Mouse (Mus musculus) intestine, embryonic 14.5 days (tissue): ENCODE results near the gene D5Ertd579e. TPM values are rescaled to one million over a fixed set of nuclear protein-coding genes. Genes with fewer than 3 reads are reported as not detected.

Experiments used
- ATAC-seq: fragments of 200-750 bp; cut with Nextera tagmentation; replicated peaks from 2 replicates; pipeline ENCODE4 v1.8.0; 2017; ENCODE audit warnings: low read depth, moderate number of reproducible peaks, moderate TSS enrichment, moderate library complexity; ENCODE audit not compliant: low FRiP score, low TSS enrichment
- DNase-seq: peaks from one replicate; pipeline ENCODE4 v3.0.0-alpha.2; 2018; ENCODE audit warnings: low spot score
- H3K27ac ChIP-seq: fragments of 300-500 bp; sonication (generic); 2 replicates; pipeline ENCODE4 v1.5.1; 2014; ENCODE audit warnings: low read depth, mild to moderate bottlenecking, control low read depth
- H3K27me3 ChIP-seq: fragments of 300-500 bp; sonication (generic); replicated peaks from 2 replicates; pipeline ENCODE4 v1.6.1; 2014; ENCODE audit warnings: low read length, control low read depth; ENCODE audit not compliant: control insufficient read depth, insufficient read depth
- H3K36me3 ChIP-seq: fragments of 300-500 bp; sonication (generic); 2 replicates; pipeline ENCODE4 v1.6.1; 2014; ENCODE audit warnings: low read length, control low read depth; ENCODE audit not compliant: control insufficient read depth, insufficient read depth
- H3K4me1 ChIP-seq: fragments of 300-500 bp; sonication (generic); replicated peaks from 2 replicates; pipeline ENCODE4 v1.6.1; 2014; ENCODE audit warnings: low read length, control low read depth, mixed read lengths; ENCODE audit not compliant: control insufficient read depth, insufficient read depth
- H3K4me2 ChIP-seq: fragments of 300-500 bp; sonication (generic); 2 replicates; pipeline ENCODE4 v1.6.1; 2014; ENCODE audit warnings: low read length
- H3K4me3 ChIP-seq: fragments of 300-500 bp; sonication (generic); 2 replicates; pipeline ENCODE4 v1.5.1; 2014; ENCODE audit warnings: low read depth, low read length, control low read depth, mixed read lengths
- H3K9ac ChIP-seq: fragments of 300-500 bp; sonication (generic); 2 replicates; pipeline ENCODE4 v1.6.1; 2014; ENCODE audit warnings: mild to moderate bottlenecking, low read length
- H3K9me3 ChIP-seq: fragments of 300-500 bp; sonication (generic); 2 replicates; pipeline ENCODE4 v1.6.1; 2016; ENCODE audit warnings: low read length, control low read depth; ENCODE audit not compliant: control insufficient read depth
- WGBS: fragments of 180-500 bp; shearing (Covaris S2); extraction: QIAGEN DNeasy Blood & Tissue Kit; methylation state at CpG from one replicate; pipeline ENCODE4 v1.1.7; 2014; 5-methylcytosine and 5-hydroxymethylcytosine counted together
- polyA plus RNA-seq: library from polyadenylated mRNA; unstranded; fragments of >200 nt; fragmentation: Nextera tagmentation; extraction: Ambion mirVana; gene quantifications from 2 replicates; pipeline ENCODE4 v1.2.1, GENCODE M21; 2014

D5Ertd579e gene
- polyA plus RNA-seq, 1 experiment from 2014 or later = 25.8 TPM

DNA sequence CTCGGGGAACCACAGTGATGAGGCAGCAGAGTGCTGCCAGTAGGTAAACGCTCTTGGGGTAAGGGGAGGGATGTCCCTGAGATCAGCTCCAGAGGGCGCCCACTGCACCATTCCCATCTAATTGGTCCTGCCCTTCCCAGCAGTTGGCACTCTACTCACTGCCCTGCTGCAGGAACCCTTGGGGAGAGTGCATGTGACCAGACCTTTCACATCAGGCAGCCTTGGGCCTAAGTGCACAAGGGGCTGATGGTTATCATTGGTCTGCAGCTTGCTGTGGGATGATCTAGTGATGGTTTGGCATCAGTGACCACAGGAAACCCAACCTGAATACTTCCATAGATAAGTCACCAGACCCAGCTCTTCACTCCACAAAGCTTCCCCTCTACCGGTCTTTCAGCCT is 98.2 kb downstream of the D5Ertd579e start:
- Histone ChIP-seq H3K36me3 (peaks cover 37% of the 10 kb centered on the region), H3K4me3 (no peak overlapping the region), H3K27ac (no peak overlapping the region), H3K4me2 (no peak overlapping the region), H3K27me3 (no peaks in the 10 kb centered on the region), H3K4me1 (no peaks in the 10 kb centered on the region), H3K9ac (no peak overlapping the region), H3K9me3 (no peaks in the 10 kb centered on the region)
- DNase-seq (no peak), ATAC-seq (no peak)
- WGBS = 34% methylated on average over 4 of the region's 4 CpGs

DNA sequence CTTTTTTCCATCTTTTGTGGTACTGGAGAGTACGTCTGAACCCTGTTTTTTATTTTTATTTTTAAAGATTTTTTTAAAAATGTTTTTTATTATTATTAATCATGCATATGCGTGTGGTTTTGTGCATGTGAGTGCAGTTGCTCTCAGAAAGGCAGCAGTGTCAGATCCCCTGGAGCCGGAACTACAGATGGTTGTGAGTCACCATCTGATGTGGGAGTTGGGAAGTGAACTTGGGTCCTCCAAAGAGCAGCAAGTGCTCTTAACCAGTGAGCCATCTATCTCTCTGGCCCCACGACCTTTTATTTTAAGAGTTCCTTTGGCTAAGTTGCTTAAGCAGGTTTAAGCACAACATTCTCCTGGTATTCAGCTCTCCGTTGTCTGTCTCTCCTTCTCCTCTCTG is 99.6 kb downstream of the D5Ertd579e start:
- 75% methylated on average over 5 of the region's 5 CpGs for WGBS
- H3K36me3 ChIP-seq = peaks cover 23% of the 10 kb centered on the region

DNA sequence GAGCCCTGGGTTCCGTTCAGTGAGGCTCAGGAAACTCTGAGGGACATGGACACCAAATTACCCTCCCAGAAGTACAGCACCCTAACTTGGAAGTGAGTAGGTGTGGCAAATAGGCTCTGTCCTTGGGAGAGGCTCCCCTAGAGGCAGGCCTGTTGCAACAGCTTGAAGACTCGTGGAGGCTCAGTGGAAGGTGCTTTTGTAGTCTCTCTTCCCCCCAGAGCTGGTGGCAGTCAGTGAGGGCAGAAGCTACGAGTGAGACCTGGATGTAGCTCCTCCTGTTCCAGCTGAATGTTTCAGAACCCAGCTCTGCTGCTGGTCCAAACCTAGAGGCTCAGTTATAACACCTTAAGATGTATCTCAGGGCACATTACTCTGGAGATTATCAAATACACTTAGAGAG is 100.7 kb downstream of the D5Ertd579e start:
- ATAC-seq (no peak), DNase-seq (no peak)
- WGBS = 21% methylated on average over 3 of the region's 3 CpGs
- Histone ChIP-seq H3K4me2 (no peak overlapping the region), H3K9ac (no peak overlapping the region), H3K4me1 (no peaks in the 10 kb centered on the region), H3K9me3 (no peaks in the 10 kb centered on the region), H3K4me3 (no peak overlapping the region), H3K27ac (no peak overlapping the region), H3K36me3 (peaks cover 12% of the 10 kb centered on the region), H3K27me3 (no peaks in the 10 kb centered on the region)

More for the DNA sequence above, 99.6 kb downstream of the D5Ertd579e start:
- ATAC-seq (no peak), DNase-seq (no peak)
- Histone ChIP-seq H3K9ac (no peak overlapping the region), H3K4me3 (no peak overlapping the region), H3K4me1 (no peaks in the 10 kb centered on the region), H3K27me3 (no peaks in the 10 kb centered on the region), H3K9me3 (no peaks in the 10 kb centered on the region), H3K27ac (no peak overlapping the region), H3K4me2 (no peak overlapping the region)

DNA sequence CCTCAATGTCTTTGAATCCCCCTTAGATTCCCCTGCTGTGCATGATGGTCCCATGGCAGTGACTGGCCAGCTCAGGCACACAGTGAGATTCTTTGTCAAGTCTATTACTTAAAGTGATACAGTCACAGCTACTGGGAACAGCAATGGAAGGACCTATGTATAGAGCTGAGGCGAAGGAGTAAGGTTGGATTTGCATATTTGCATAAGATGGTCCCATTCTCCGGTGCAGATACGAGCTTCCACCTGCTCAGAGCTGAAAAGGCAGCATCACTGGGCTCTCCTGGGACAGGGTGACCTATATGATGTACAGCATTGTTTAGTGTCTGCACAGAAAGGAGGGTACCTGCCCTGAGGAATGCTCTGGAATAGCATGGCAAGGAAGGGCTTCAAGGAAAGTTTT is 101.5 kb downstream of the D5Ertd579e start:
- H3K36me3 ChIP-seq = peaks cover 4% of the 10 kb centered on the region
- no peaks in the 10 kb centered on the region for H3K9me3 ChIP-seq
- no peak overlapping the region for H3K27ac ChIP-seq
- no peaks in the 10 kb centered on the region for H3K4me1 ChIP-seq
- DNase-seq (no peak), ATAC-seq (no peak)
- WGBS = 78% methylated on average over 3 of the region's 3 CpGs
- H3K4me2 ChIP-seq = no peak overlapping the region
- H3K27me3 ChIP-seq = no peaks in the 10 kb centered on the region
- no peak overlapping the region for H3K9ac ChIP-seq
- H3K4me3 ChIP-seq = no peak overlapping the region

DNA sequence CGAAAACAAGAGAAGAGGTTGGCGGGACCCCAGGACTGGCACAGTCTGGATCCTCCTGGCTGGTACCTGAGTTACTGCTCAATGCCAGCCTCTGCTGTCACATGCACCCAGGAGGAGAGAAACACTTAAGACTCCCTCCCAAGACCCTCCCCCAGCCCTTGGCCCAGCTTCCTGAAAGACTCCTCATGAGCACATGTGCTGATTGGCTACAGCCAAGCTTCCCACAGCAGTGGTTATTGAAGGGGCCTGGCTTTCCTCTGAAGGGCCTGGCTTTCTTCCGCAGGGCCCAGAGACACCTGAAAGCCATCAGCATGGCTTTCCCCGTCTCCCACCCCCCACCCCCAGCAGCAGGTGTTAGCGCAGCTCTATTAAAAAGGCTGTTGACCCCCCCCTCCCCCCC is 102.6 kb downstream of the D5Ertd579e start, which contains the start of gene Tbc1d14:
Gene Tbc1d14, minus strand, starts transcription at position 101 of the 400 bp plus-strand sequence.
- Histone ChIP-seq H3K4me1 (0 out of 2 replicates have a peak, but pooled peaks cover under 1% of the 10 kb centered on the region), H3K4me3 (no peak within 1 kb of the TSS), H3K27me3 (no peaks in the 10 kb centered on the region), H3K9me3 (no peaks in the 10 kb centered on the region), H3K36me3 (no peaks in the 10 kb centered on the region), H3K4me2 (no peak within 1 kb of the TSS), H3K9ac (no peak within 1 kb of the TSS), H3K27ac (no peak within 1 kb of the TSS)
- no peak for ATAC-seq
- 50% methylated on average over 5 of the region's 5 CpGs for WGBS
- DNase-seq = no peak

DNA sequence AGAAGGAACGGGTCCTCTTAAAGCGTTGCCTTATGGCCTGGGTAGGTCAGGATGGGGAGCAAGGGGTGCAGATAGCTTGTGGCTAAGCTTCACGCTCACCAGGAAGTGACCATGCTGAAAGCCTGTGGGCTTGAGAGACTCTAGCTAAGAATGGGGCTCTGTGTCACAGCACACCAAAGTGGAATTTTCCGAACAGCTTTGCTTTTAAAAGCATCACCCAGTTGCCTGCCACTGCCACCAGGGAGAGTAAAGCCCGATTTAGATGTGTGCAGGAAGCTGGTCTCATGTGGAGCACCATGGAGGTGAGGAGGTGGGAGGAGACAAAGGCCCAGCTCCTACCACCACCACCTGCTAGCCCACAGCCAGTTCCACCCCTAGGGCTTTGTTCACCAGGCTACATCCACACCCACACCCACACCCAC is 105.3 kb downstream of the D5Ertd579e start:
- no peak overlapping the region for H3K9ac ChIP-seq
- H3K36me3 ChIP-seq = no peaks in the 10 kb centered on the region
- H3K4me1 ChIP-seq = 0 out of 2 replicates have a peak, but pooled peaks cover 5% of the 10 kb centered on the region
- no peak overlapping the region for H3K4me3 ChIP-seq
- DNase-seq (no peak), ATAC-seq (0 out of 2 replicates have a peak, but pooled peaks have one; percentile 17)
- no peak overlapping the region for H3K4me2 ChIP-seq
- H3K27me3 ChIP-seq = no peaks in the 10 kb centered on the region
- H3K9me3 ChIP-seq = no peaks in the 10 kb centered on the region
- H3K27ac ChIP-seq = no peak overlapping the region
- WGBS = 67% methylated on average over 5 of the region's 5 CpGs

DNA sequence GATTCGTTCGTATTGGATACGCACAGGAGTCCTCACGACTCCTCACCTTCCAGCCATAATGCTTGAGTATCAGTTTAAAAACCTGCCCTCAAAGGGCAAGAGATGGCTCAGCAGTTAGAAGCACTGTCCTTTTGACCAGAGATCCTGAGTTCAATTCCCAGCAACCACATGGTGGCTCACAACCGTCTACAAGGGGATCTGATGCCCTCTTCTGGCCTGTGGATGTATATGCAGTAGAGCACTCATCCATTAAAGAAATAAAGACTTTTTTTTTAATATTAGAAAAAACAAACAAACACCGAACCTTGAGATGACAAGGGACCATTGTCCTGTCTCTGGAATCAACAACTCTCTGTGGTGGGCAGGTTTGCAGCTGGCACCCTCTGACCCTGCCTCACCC is 111.5 kb downstream of the D5Ertd579e start:
- no peak overlapping the region for H3K9ac ChIP-seq
- H3K4me3 ChIP-seq = no peak overlapping the region
- no peak overlapping the region for H3K4me2 ChIP-seq
- H3K4me1 ChIP-seq = peaks cover 18% of the 10 kb centered on the region
- ATAC-seq (no peak), DNase-seq (no peak)
- whole genome bisulfite sequencing = 63% methylated on average over 6 of the region's 6 CpGs
- H3K27ac ChIP-seq = no peak overlapping the region
- H3K9me3 ChIP-seq = no peaks in the 10 kb centered on the region
- H3K27me3 ChIP-seq = no peaks in the 10 kb centered on the region
- H3K36me3 ChIP-seq = no peaks in the 10 kb centered on the region

DNA sequence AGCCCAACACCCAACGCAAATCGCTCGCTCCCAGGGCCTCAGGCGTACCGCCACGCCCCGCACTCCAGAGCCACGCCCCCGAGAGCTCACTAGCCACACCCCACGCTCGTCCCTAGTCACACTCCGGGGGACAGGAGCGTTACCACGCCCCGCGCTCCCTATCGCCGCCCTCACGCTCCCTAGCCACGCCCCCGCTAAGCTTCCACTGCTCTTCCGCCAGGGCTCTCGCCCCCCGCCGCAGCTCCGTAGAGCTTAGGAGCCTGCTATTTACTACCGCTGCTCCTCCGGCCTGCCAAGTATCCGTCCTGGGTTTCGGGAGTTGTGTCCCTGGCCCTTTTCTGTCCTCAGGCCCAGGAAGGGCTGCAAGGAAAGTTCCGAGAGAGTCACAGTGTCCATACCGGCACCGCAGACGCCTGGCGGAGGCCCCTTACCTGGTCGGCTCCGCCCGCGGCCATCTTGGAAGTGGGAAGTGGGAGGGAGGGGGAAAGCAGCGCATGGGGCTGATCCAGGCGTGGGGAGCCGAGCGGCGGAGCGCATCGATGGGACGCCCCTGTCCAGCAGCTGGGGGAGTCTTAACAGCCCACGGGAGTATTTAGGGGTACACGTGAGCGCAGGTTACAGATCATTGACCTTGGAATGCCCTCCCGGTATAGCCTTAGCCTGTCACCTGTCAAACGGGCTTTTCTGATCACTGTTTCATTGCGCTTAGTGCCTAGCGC is 113.7 kb downstream of the D5Ertd579e start:
- Histone ChIP-seq H3K36me3 (no peaks in the 10 kb centered on the region), H3K4me1 (peaks cover 13% of the 10 kb centered on the region), H3K4me2 (peak overlapping the region; percentile 94), H3K4me3 (peak overlapping the region; percentile 86), H3K9ac (peak overlapping the region; percentile 74), H3K9me3 (no peaks in the 10 kb centered on the region), H3K27me3 (no peaks in the 10 kb centered on the region), H3K27ac (peak overlapping the region; percentile 81)
- DNase-seq (peak; percentile 99), ATAC-seq (peak; percentile 97)
- 1% methylated on average over 54 of the region's 54 CpGs for WGBS
